Mouse (Mus musculus) hindbrain, embryonic 14.5 days (tissue): ENCODE results near the gene a. TPM values are rescaled to one million over a fixed set of nuclear protein-coding genes. Genes with fewer than 3 reads are reported as not detected.

Source experiments
- ATAC-seq: fragments of 200-750 bp; cut with Nextera tagmentation; 2 replicates; pipeline ENCODE4 v1.8.0; 2017; ENCODE audit warnings: moderate number of reproducible peaks, mild to moderate bottlenecking, moderate TSS enrichment, moderate library complexity; ENCODE audit not compliant: low FRiP score
- DNase-seq: peaks from one replicate; pipeline ENCODE4 v3.0.0-alpha.2; 2015; ENCODE audit warnings: low spot score
- H3K27ac ChIP-seq: fragments of 300-500 bp; sonication (generic); 2 replicates; pipeline ENCODE4 v1.5.1; 2014; ENCODE audit warnings: mild to moderate bottlenecking, moderate library complexity
- H3K27me3 ChIP-seq: fragments of 300-500 bp; sonication (generic); 2 replicates; pipeline ENCODE4 v1.6.1; 2014; ENCODE audit warnings: mild to moderate bottlenecking, low read length, mixed read lengths; ENCODE audit not compliant: control insufficient read depth, insufficient read depth
- H3K36me3 ChIP-seq: fragments of 300-500 bp; sonication (generic); replicated peaks from 2 replicates; pipeline ENCODE4 v1.6.1; 2014; ENCODE audit not compliant: control insufficient read depth, insufficient read depth
- H3K4me1 ChIP-seq: fragments of 300-500 bp; sonication (generic); replicated peaks from 2 replicates; pipeline ENCODE4 v1.6.1; 2014; ENCODE audit warnings: antibody characterized with exemption, low read length, mixed read lengths; ENCODE audit not compliant: control insufficient read depth, insufficient read depth
- H3K4me2 ChIP-seq: fragments of 300-500 bp; sonication (generic); replicated peaks from 2 replicates; pipeline ENCODE4 v1.6.1; 2014; ENCODE audit warnings: mild to moderate bottlenecking, moderate library complexity
- H3K4me3 ChIP-seq: fragments of 300-500 bp; sonication (generic); replicated peaks from 2 replicates; pipeline ENCODE4 v1.5.1; 2014; ENCODE audit warnings: mild to moderate bottlenecking, low read length
- H3K9ac ChIP-seq: fragments of 300-500 bp; sonication (generic); 2 replicates; pipeline ENCODE4 v1.6.1; 2014
- H3K9me3 ChIP-seq: fragments of 300-500 bp; sonication (generic); 2 replicates; pipeline ENCODE4 v1.6.1; 2016; ENCODE audit warnings: low read length; ENCODE audit not compliant: control insufficient read depth
- WGBS: fragments of 180-500 bp; shearing (Covaris S2); extraction: QIAGEN DNeasy Blood & Tissue Kit; methylation state at CpG from one replicate; pipeline ENCODE4 v1.1.7; 2014; 5-methylcytosine and 5-hydroxymethylcytosine counted together
- polyA plus RNA-seq: library from polyadenylated mRNA; unstranded; fragments of >200 nt; fragmentation: Nextera tagmentation; extraction: Ambion mirVana; gene quantifications from 2 replicates; pipeline ENCODE4 v1.2.1, GENCODE M21; 2014

The a gene
- polyA plus RNA-seq, 1 experiment from 2014 or later = 1.3 TPM

GRCm38 (mm10) chr2:154941952-154942351, 150.8 kb downstream of the a start:
- Histone ChIP-seq H3K27ac (no peak overlapping the region), H3K27me3 (no peaks in the 10 kb centered on the region), H3K9ac (no peak overlapping the region), H3K4me3 (no peak overlapping the region), H3K36me3 (no peaks in the 10 kb centered on the region), H3K9me3 (no peaks in the 10 kb centered on the region), H3K4me2 (no peak overlapping the region), H3K4me1 (no peaks in the 10 kb centered on the region)
- ATAC-seq (no peak), DNase-seq (no peak)
- WGBS = 79% methylated on average over 10 of the region's 10 CpGs

GRCm38 (mm10) chr2:154942546-154942945, 151.3 kb downstream of the a start:
- ATAC-seq (no peak), DNase-seq (no peak)
- H3K9ac ChIP-seq = 0 out of 2 replicates have a peak overlapping the region, but pooled peaks have one; percentile 2
- H3K9me3 ChIP-seq = no peaks in the 10 kb centered on the region
- H3K27me3 ChIP-seq = no peaks in the 10 kb centered on the region
- no peak overlapping the region for H3K4me2 ChIP-seq
- H3K4me1 ChIP-seq = no peaks in the 10 kb centered on the region
- H3K36me3 ChIP-seq = no peaks in the 10 kb centered on the region
- H3K4me3 ChIP-seq = no peak overlapping the region
- H3K27ac ChIP-seq = no peak overlapping the region
- 46% methylated on average over 11 of the region's 11 CpGs for WGBS

GRCm38 (mm10) chr2:154943101-154943500, 151.9 kb downstream of the a start:
- peak; percentile 79 for DNase-seq
- Histone ChIP-seq H3K4me3 (no peak overlapping the region), H3K27me3 (no peaks in the 10 kb centered on the region), H3K4me1 (no peaks in the 10 kb centered on the region), H3K4me2 (peak overlapping the region; percentile 19; the same call in 1 of the 2 replicates), H3K9me3 (no peaks in the 10 kb centered on the region), H3K36me3 (no peaks in the 10 kb centered on the region), H3K27ac (no peak overlapping the region), H3K9ac (0 out of 2 replicates have a peak overlapping the region, but pooled peaks have one; percentile 2)
- no peak for ATAC-seq
- WGBS = 8% methylated on average over 11 of the region's 11 CpGs

- no peak overlapping the region for H3K4me2 ChIP-seq
- ATAC-seq (no peak), DNase-seq (no peak)
- no peak overlapping the region for H3K9ac ChIP-seq
- H3K4me3 ChIP-seq = no peak overlapping the region
- no peak overlapping the region for H3K27ac ChIP-seq
- H3K9me3 ChIP-seq = no peaks in the 10 kb centered on the region
- no peaks in the 10 kb centered on the region for H3K4me1 ChIP-seq
- no peaks in the 10 kb centered on the region for H3K36me3 ChIP-seq
- no peaks in the 10 kb centered on the region for H3K27me3 ChIP-seq
- WGBS = 89% methylated on average over 3 of the region's 3 CpGs
Measured at GRCm38 (mm10) chr2:154946921-154947320, 155.7 kb downstream of the a start.

GRCm38 (mm10) chr2:154949352-154949751, 158.2 kb downstream of the a start:
- no peak for DNase-seq
- H3K9ac ChIP-seq = no peak overlapping the region
- no peaks in the 10 kb centered on the region for H3K36me3 ChIP-seq
- H3K27ac ChIP-seq = no peak overlapping the region
- no peaks in the 10 kb centered on the region for H3K9me3 ChIP-seq
- no peak for ATAC-seq
- no peaks in the 10 kb centered on the region for H3K4me1 ChIP-seq
- no peak overlapping the region for H3K4me3 ChIP-seq
- WGBS = 72% methylated on average over 7 of the region's 7 CpGs
- no peak overlapping the region for H3K4me2 ChIP-seq
- no peaks in the 10 kb centered on the region for H3K27me3 ChIP-seq

- Histone ChIP-seq H3K4me1 (no peaks in the 10 kb centered on the region), H3K27ac (no peak overlapping the region), H3K36me3 (no peaks in the 10 kb centered on the region), H3K9ac (no peak overlapping the region), H3K4me3 (no peak overlapping the region), H3K4me2 (no peak overlapping the region), H3K9me3 (no peaks in the 10 kb centered on the region), H3K27me3 (no peaks in the 10 kb centered on the region)
- WGBS = 80% methylated on average over 9 of the region's 9 CpGs
- no peak for ATAC-seq
- no peak for DNase-seq
Measured at GRCm38 (mm10) chr2:154949877-154950276, 158.7 kb downstream of the a start.

GRCm38 (mm10) chr2:154950601-154951000, 159.4 kb downstream of the a start:
- Histone ChIP-seq H3K4me2 (no peak overlapping the region), H3K36me3 (no peaks in the 10 kb centered on the region), H3K27ac (no peak overlapping the region), H3K9me3 (no peaks in the 10 kb centered on the region), H3K4me1 (no peaks in the 10 kb centered on the region), H3K27me3 (no peaks in the 10 kb centered on the region), H3K4me3 (no peak overlapping the region), H3K9ac (no peak overlapping the region)
- DNase-seq (no peak), ATAC-seq (no peak)
- WGBS = 73% methylated on average over 5 of the region's 5 CpGs

GRCm38 (mm10) chr2:154959486-154959885, 168.3 kb downstream of the a start:
- Histone ChIP-seq H3K4me2 (no peak overlapping the region), H3K9ac (no peak overlapping the region), H3K27ac (no peak overlapping the region), H3K9me3 (no peaks in the 10 kb centered on the region), H3K27me3 (no peaks in the 10 kb centered on the region), H3K36me3 (no peaks in the 10 kb centered on the region), H3K4me1 (no peaks in the 10 kb centered on the region), H3K4me3 (no peak overlapping the region)
- 91% methylated on average over 5 of the region's 5 CpGs for WGBS
- no peak for ATAC-seq
- no peak for DNase-seq

- H3K4me3 ChIP-seq = no peak overlapping the region
- H3K36me3 ChIP-seq = no peaks in the 10 kb centered on the region
- ATAC-seq = no peak
- H3K4me2 ChIP-seq = no peak overlapping the region
- no peak for DNase-seq
- H3K27ac ChIP-seq = no peak overlapping the region
- H3K27me3 ChIP-seq = no peaks in the 10 kb centered on the region
- H3K4me1 ChIP-seq = no peaks in the 10 kb centered on the region
- H3K9me3 ChIP-seq = no peaks in the 10 kb centered on the region
- 91% methylated on average over 3 of the region's 3 CpGs for WGBS
- no peak overlapping the region for H3K9ac ChIP-seq
Measured at GRCm38 (mm10) chr2:154959909-154960308, 168.7 kb downstream of the a start.

GRCm38 (mm10) chr2:154963176-154963575, 172.0 kb downstream of the a start:
- Histone ChIP-seq H3K4me1 (no peaks in the 10 kb centered on the region), H3K27ac (no peak overlapping the region), H3K4me3 (no peak overlapping the region), H3K27me3 (no peaks in the 10 kb centered on the region), H3K9me3 (no peaks in the 10 kb centered on the region), H3K9ac (no peak overlapping the region), H3K36me3 (no peaks in the 10 kb centered on the region), H3K4me2 (no peak overlapping the region)
- ATAC-seq (no peak), DNase-seq (no peak)
- 40% methylated on average over 5 of the region's 5 CpGs for WGBS
